Mouse (Mus musculus): ENCODE data around the gene Tbc1d8. TPM values are rescaled to one million over a fixed set of nuclear protein-coding genes. Genes with fewer than 3 reads are reported as not detected.

The Tbc1d8 gene
- polyA plus RNA-seq (2015; fragmentation: Nextera tagmentation; extraction: Ambion mirVana): 10.0 and 10.6 TPM in 2 replicates

- Histone ChIP-seq H3K4me2 (replicated peaks) (peak within 1 kb of the TSS; percentile 93), H3K36me3 (no peaks in the 10 kb centered on the region), H3K4me1 (peaks cover 23% of the 10 kb centered on the region), H3K27me3 (no peaks in the 10 kb centered on the region), H3K9me3 (no peaks in the 10 kb centered on the region), H3K4me3 (peak within 1 kb of the TSS; percentile 80), H3K27ac (replicated peaks) (peak within 1 kb of the TSS; percentile 80), H3K9ac (replicated peaks) (peak within 1 kb of the TSS; percentile 69)
- peak; percentile 96 for ATAC-seq (replicated peaks)
- under 1% methylated on average over 82 of the region's 90 CpGs for WGBS
These were observed at the start of gene Tbc1d8 for GRCm38 (mm10) chr1:39478057-39478895. Gene Tbc1d8, minus strand, starts transcription at chr1:39478755.

GRCm38 (mm10) chr1:39528319-39528718 lies 49.8 kb upstream of the Tbc1d8 start:
- no peak overlapping the region for H3K4me2 ChIP-seq (replicated peaks)
- no peaks in the 10 kb centered on the region for H3K36me3 ChIP-seq
- H3K4me3 ChIP-seq: no peak overlapping the region
- no peaks in the 10 kb centered on the region for H3K9me3 ChIP-seq
- no peaks in the 10 kb centered on the region for H3K4me1 ChIP-seq
- no peaks in the 10 kb centered on the region for H3K27me3 ChIP-seq
- 26% methylated on average over 6 of the region's 6 CpGs for WGBS
- ATAC-seq (replicated peaks): no peak
- H3K27ac ChIP-seq (replicated peaks): no peak overlapping the region
- H3K9ac ChIP-seq (replicated peaks): no peak overlapping the region

- Histone ChIP-seq H3K27me3 (no peaks in the 10 kb centered on the region), H3K9me3 (no peaks in the 10 kb centered on the region), H3K36me3 (no peaks in the 10 kb centered on the region), H3K27ac (replicated peaks) (no peak overlapping the region), H3K4me1 (no peaks in the 10 kb centered on the region), H3K4me3 (no peak overlapping the region), H3K4me2 (replicated peaks) (no peak overlapping the region), H3K9ac (replicated peaks) (no peak overlapping the region)
- ATAC-seq (replicated peaks): no peak
- 10% methylated on average over 7 of the region's 7 CpGs for WGBS
These were observed 48.9 kb upstream of the Tbc1d8 start for GRCm38 (mm10) chr1:39527432-39527831.

- Histone ChIP-seq H3K27ac (replicated peaks) (no peak overlapping the region), H3K4me2 (replicated peaks) (no peak overlapping the region), H3K4me3 (no peak overlapping the region), H3K36me3 (no peaks in the 10 kb centered on the region), H3K27me3 (no peaks in the 10 kb centered on the region), H3K9me3 (no peaks in the 10 kb centered on the region), H3K4me1 (no peaks in the 10 kb centered on the region), H3K9ac (replicated peaks) (no peak overlapping the region)
- 86% methylated on average over 9 of the region's 9 CpGs for WGBS
- no peak for ATAC-seq (replicated peaks)
These were observed 48.0 kb upstream of the Tbc1d8 start for GRCm38 (mm10) chr1:39526371-39527167.

- no peaks in the 10 kb centered on the region for H3K9me3 ChIP-seq
- 80% methylated on average over 7 of the region's 7 CpGs for WGBS
- no peaks in the 10 kb centered on the region for H3K27me3 ChIP-seq
- no peak overlapping the region for H3K27ac ChIP-seq (replicated peaks)
- no peaks in the 10 kb centered on the region for H3K36me3 ChIP-seq
- no peak overlapping the region for H3K9ac ChIP-seq (replicated peaks)
- H3K4me3 ChIP-seq: no peak overlapping the region
- no peaks in the 10 kb centered on the region for H3K4me1 ChIP-seq
- no peak overlapping the region for H3K4me2 ChIP-seq (replicated peaks)
- no peak for ATAC-seq (replicated peaks)
These were observed 47.2 kb upstream of the Tbc1d8 start for GRCm38 (mm10) chr1:39525763-39526162.

GRCm38 (mm10) chr1:39522519-39522918 lies 44.0 kb upstream of the Tbc1d8 start:
- no peak overlapping the region for H3K9ac ChIP-seq (replicated peaks)
- no peaks in the 10 kb centered on the region for H3K27me3 ChIP-seq
- H3K4me1 ChIP-seq: no peaks in the 10 kb centered on the region
- no peaks in the 10 kb centered on the region for H3K9me3 ChIP-seq
- ATAC-seq (replicated peaks): no peak
- WGBS: 28% methylated on average over 5 of the region's 5 CpGs
- no peaks in the 10 kb centered on the region for H3K36me3 ChIP-seq
- no peak overlapping the region for H3K4me2 ChIP-seq (replicated peaks)
- no peak overlapping the region for H3K4me3 ChIP-seq
- H3K27ac ChIP-seq (replicated peaks): no peak overlapping the region

GRCm38 (mm10) chr1:39521326-39521725 lies 42.8 kb upstream of the Tbc1d8 start:
- 79% methylated on average over 7 of the region's 7 CpGs for WGBS
- Histone ChIP-seq H3K4me1 (no peaks in the 10 kb centered on the region), H3K9me3 (no peaks in the 10 kb centered on the region), H3K36me3 (no peaks in the 10 kb centered on the region), H3K27ac (replicated peaks) (no peak overlapping the region), H3K27me3 (no peaks in the 10 kb centered on the region), H3K9ac (replicated peaks) (no peak overlapping the region), H3K4me3 (no peak overlapping the region), H3K4me2 (replicated peaks) (no peak overlapping the region)
- ATAC-seq (replicated peaks): no peak

GRCm38 (mm10) chr1:39515303-39515991 lies 36.9 kb upstream of the Tbc1d8 start:
- Histone ChIP-seq H3K9ac (replicated peaks) (no peak overlapping the region), H3K4me3 (no peak overlapping the region), H3K36me3 (no peaks in the 10 kb centered on the region), H3K9me3 (no peaks in the 10 kb centered on the region), H3K4me2 (replicated peaks) (no peak overlapping the region), H3K27ac (replicated peaks) (0 out of 2 replicates have a peak overlapping the region, but pooled peaks have one; percentile 19), H3K4me1 (no peaks in the 10 kb centered on the region), H3K27me3 (no peaks in the 10 kb centered on the region)
- 79% methylated on average over 10 of the region's 10 CpGs for WGBS
- ATAC-seq (replicated peaks): no peak

GRCm38 (mm10) chr1:39512183-39512582 lies 33.6 kb upstream of the Tbc1d8 start:
- Histone ChIP-seq H3K27ac (replicated peaks) (no peak overlapping the region), H3K4me1 (no peaks in the 10 kb centered on the region), H3K4me3 (no peak overlapping the region), H3K27me3 (no peaks in the 10 kb centered on the region), H3K36me3 (no peaks in the 10 kb centered on the region), H3K9ac (replicated peaks) (no peak overlapping the region), H3K4me2 (replicated peaks) (no peak overlapping the region), H3K9me3 (no peaks in the 10 kb centered on the region)
- 56% methylated on average over 1 of the region's 1 CpGs for WGBS
- ATAC-seq (replicated peaks): no peak

- H3K4me2 ChIP-seq (replicated peaks): no peak overlapping the region
These were observed 33.2 kb upstream of the Tbc1d8 start for GRCm38 (mm10) chr1:39511775-39512174.

GRCm38 (mm10) chr1:39505600-39505999 lies 27.0 kb upstream of the Tbc1d8 start:
- Histone ChIP-seq H3K27ac (replicated peaks) (no peak overlapping the region), H3K9me3 (no peaks in the 10 kb centered on the region), H3K36me3 (no peaks in the 10 kb centered on the region), H3K4me3 (no peak overlapping the region), H3K4me2 (replicated peaks) (no peak overlapping the region), H3K27me3 (no peaks in the 10 kb centered on the region), H3K4me1 (no peaks in the 10 kb centered on the region), H3K9ac (replicated peaks) (no peak overlapping the region)
- ATAC-seq (replicated peaks): no peak
- WGBS: 86% methylated on average over 9 of the region's 9 CpGs

More at GRCm38 (mm10) chr1:39511775-39512174, 33.2 kb upstream of the Tbc1d8 start:
- no peaks in the 10 kb centered on the region for H3K9me3 ChIP-seq
- H3K27ac ChIP-seq (replicated peaks): no peak overlapping the region
- H3K9ac ChIP-seq (replicated peaks): no peak overlapping the region
- no peaks in the 10 kb centered on the region for H3K36me3 ChIP-seq
- H3K4me3 ChIP-seq: no peak overlapping the region
- WGBS: 74% methylated on average over 8 of the region's 8 CpGs
- no peaks in the 10 kb centered on the region for H3K27me3 ChIP-seq
- H3K4me1 ChIP-seq: no peaks in the 10 kb centered on the region
- ATAC-seq (replicated peaks): no peak

GRCm38 (mm10) chr1:39504261-39504660 lies 25.7 kb upstream of the Tbc1d8 start:
- no peak overlapping the region for H3K4me3 ChIP-seq
- WGBS: 13% methylated on average over 1 of the region's 1 CpGs
- no peak overlapping the region for H3K4me2 ChIP-seq (replicated peaks)
- no peaks in the 10 kb centered on the region for H3K36me3 ChIP-seq
- no peak for ATAC-seq (replicated peaks)
- no peak overlapping the region for H3K9ac ChIP-seq (replicated peaks)
- H3K27ac ChIP-seq (replicated peaks): no peak overlapping the region
- H3K4me1 ChIP-seq: no peaks in the 10 kb centered on the region
- no peaks in the 10 kb centered on the region for H3K27me3 ChIP-seq
- no peaks in the 10 kb centered on the region for H3K9me3 ChIP-seq
